In the genomic region with DNA sequence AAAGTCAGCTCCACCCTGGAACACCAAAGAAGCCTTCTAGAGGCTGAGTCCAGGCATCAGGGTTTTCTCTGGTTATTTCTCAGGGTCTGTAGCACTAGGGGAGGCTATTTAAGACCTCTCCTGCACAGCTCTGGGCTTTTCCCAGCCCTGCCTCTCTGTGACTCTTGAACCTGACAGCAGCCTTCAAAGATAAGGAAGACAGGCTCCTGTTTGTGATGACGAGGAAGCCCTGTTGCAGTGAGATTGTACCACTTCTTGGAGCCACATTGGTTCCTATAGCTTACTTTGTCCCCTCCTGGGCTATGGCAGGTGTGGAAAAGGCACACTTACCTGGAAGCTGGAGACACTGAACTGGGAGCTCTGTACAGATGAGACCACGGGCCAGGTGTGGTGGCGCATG, we compare ENCODE assay signal across 22 mouse cellular contexts. TPM values are rescaled to one million over a fixed set of nuclear protein-coding genes. Genes with fewer than 3 reads are reported as not detected.
DNase-seq lines count a peak whose midpoint lies in the region; ATAC-seq and TF ChIP-seq lines count a peak whose summit lies in the region.
"Had no signal": no experiment of that assay in that cellular context is flagged by ENCODE, and none has a peak within 500 bp of the region (broad histone marks: within the 10 kb centered on the region; RNA-seq: fewer than 3 reads in every experiment).

No protein-coding gene starts in this region.

- H3K4me1 ChIP-seq in stomach, embryonic 15.5 days, result no peaks in the 10 kb centered on the region
- no peaks in the 10 kb centered on the region for H3K4me1 ChIP-seq in stomach, postnatal 0 days (replicated peaks; ENCODE audit: control insufficient read depth, insufficient read depth)
- peaks cover 100% of the 10 kb centered on the region for H3K4me1 ChIP-seq in liver, embryonic 15.5 days (replicated peaks)
- peaks cover 7% of the 10 kb centered on the region for H3K4me1 ChIP-seq in intestine, embryonic 16.5 days (ENCODE audit: control insufficient read depth, insufficient read depth, low read length)
- H3K4me1 ChIP-seq: embryonic facial prominence, embryonic 15.5 days; forebrain, embryonic 15.5 days; limb, embryonic 12.5 days; lung, embryonic 15.5 days; midbrain, embryonic 13.5 days had no signal

- WGBS in stomach, embryonic 15.5 days, result 87% methylated on average over 3 of the region's 3 CpGs
- WGBS in stomach, postnatal 0 days, result 88% methylated on average over 3 of the region's 3 CpGs
- 48% methylated on average over 3 of the region's 3 CpGs for whole genome bisulfite sequencing in liver, embryonic 15.5 days (ENCODE audit: insufficient replicate concordance)
- WGBS in intestine, embryonic 16.5 days, result 80% methylated on average over 3 of the region's 3 CpGs

- peaks cover 81% of the 10 kb centered on the region for H3K36me3 ChIP-seq in stomach, embryonic 15.5 days
- H3K36me3 ChIP-seq in stomach, postnatal 0 days (ENCODE audit: control insufficient read depth, insufficient read depth, low read length), result peaks cover 38% of the 10 kb centered on the region
- H3K36me3 ChIP-seq in liver, embryonic 15.5 days (replicated peaks), result peaks cover 100% of the 10 kb centered on the region
- peaks cover 36% of the 10 kb centered on the region for H3K36me3 ChIP-seq in intestine, embryonic 16.5 days (ENCODE audit: control insufficient read depth, insufficient read depth, low read length)

- peak; percentile 27 for DNase-seq in embryo, embryonic 10 days (ENCODE audit: low spot score)
- DNase-seq in embryo, embryonic 9.5 days (ENCODE audit: extremely low spot score), result no peak
- no peak for DNase-seq in stomach, postnatal 0 days (ENCODE audit: low spot score)
- DNase-seq in layer of hippocampus, adult 2 months (ENCODE audit: low spot score in 2 of 2), result no peak
- DNase-seq in kidney, adult 18-20 months, result no peak
- DNase-seq: adrenal gland, postnatal 10 days; cerebellum, adult 8-10 months; heart, postnatal 10 days; thymus, postnatal 14 days had no signal

- H3K9me3 ChIP-seq in stomach, embryonic 15.5 days, result no peaks in the 10 kb centered on the region
- H3K9me3 ChIP-seq in stomach, postnatal 0 days (ENCODE audit: control insufficient read depth, low read length), result no peaks in the 10 kb centered on the region
- no peaks in the 10 kb centered on the region for H3K9me3 ChIP-seq in liver, embryonic 15.5 days (replicated peaks)
- no peaks in the 10 kb centered on the region for H3K9me3 ChIP-seq in intestine, embryonic 16.5 days (ENCODE audit: control insufficient read depth, low read length)
- H3K9me3 ChIP-seq: embryonic facial prominence, embryonic 15.5 days; forebrain, embryonic 15.5 days; limb, embryonic 12.5 days; lung, embryonic 15.5 days; midbrain, embryonic 13.5 days had no signal

- no peak overlapping the region for H3K9ac ChIP-seq in stomach, embryonic 15.5 days
- H3K9ac ChIP-seq in stomach, postnatal 0 days (ENCODE audit: low read length), result no peak overlapping the region
- peak overlapping the region; percentile 51 for H3K9ac ChIP-seq in liver, embryonic 15.5 days
- H3K9ac ChIP-seq in intestine, embryonic 16.5 days (ENCODE audit: low read depth, low read length), result no peak overlapping the region
- H3K9ac ChIP-seq: embryonic facial prominence, embryonic 15.5 days; forebrain, embryonic 15.5 days; hindbrain, embryonic 14.5 days; limb, embryonic 12.5 days; lung, embryonic 15.5 days; midbrain, embryonic 13.5 days had no signal

- H3K4me3 ChIP-seq in stomach, embryonic 15.5 days (replicated peaks), result no peak overlapping the region
- H3K4me3 ChIP-seq in stomach, postnatal 0 days (ENCODE audit: low read depth, low read length), result no peak overlapping the region
- H3K4me3 ChIP-seq in liver, embryonic 15.5 days (replicated peaks), result peak overlapping the region; percentile 21
- no peak overlapping the region for H3K4me3 ChIP-seq in layer of hippocampus, adult 2 months
- no peak overlapping the region for H3K4me3 ChIP-seq in intestine, embryonic 16.5 days (ENCODE audit: low read length)
- H3K4me3 ChIP-seq: embryonic facial prominence, embryonic 15.5 days; forebrain, embryonic 15.5 days; limb, embryonic 12.5 days; lung, embryonic 15.5 days; midbrain, embryonic 13.5 days had no signal

- no peak overlapping the region for H3K4me2 ChIP-seq in stomach, embryonic 15.5 days
- H3K4me2 ChIP-seq in stomach, postnatal 0 days (replicated peaks; ENCODE audit: low read depth), result no peak overlapping the region
- peak overlapping the region; percentile 57 for H3K4me2 ChIP-seq in liver, embryonic 15.5 days
- H3K4me2 ChIP-seq in intestine, embryonic 16.5 days (ENCODE audit: low read depth, low read length), result no peak overlapping the region
- H3K4me2 ChIP-seq: embryonic facial prominence, embryonic 15.5 days; forebrain, embryonic 15.5 days; hindbrain, embryonic 14.5 days; limb, embryonic 12.5 days; lung, embryonic 15.5 days; midbrain, embryonic 13.5 days had no signal

- H3K27me3 ChIP-seq in stomach, embryonic 15.5 days (replicated peaks), result no peaks in the 10 kb centered on the region
- no peaks in the 10 kb centered on the region for H3K27me3 ChIP-seq in stomach, postnatal 0 days (ENCODE audit: control insufficient read depth, insufficient read depth, low read length)
- no peaks in the 10 kb centered on the region for H3K27me3 ChIP-seq in liver, embryonic 15.5 days
- no peaks in the 10 kb centered on the region for H3K27me3 ChIP-seq in intestine, embryonic 16.5 days (replicated peaks; ENCODE audit: control insufficient read depth, insufficient read depth, low read length)
- H3K27me3 ChIP-seq: embryonic facial prominence, embryonic 15.5 days; forebrain, embryonic 15.5 days; limb, embryonic 12.5 days; lung, embryonic 15.5 days; midbrain, embryonic 13.5 days had no signal

- H3K27ac ChIP-seq in stomach, embryonic 15.5 days, result no peak overlapping the region
- no peak overlapping the region for H3K27ac ChIP-seq in stomach, postnatal 0 days (replicated peaks)
- peak overlapping the region; percentile 99 for H3K27ac ChIP-seq in liver, embryonic 15.5 days (replicated peaks)
- H3K27ac ChIP-seq in layer of hippocampus, adult 2 months, result no peak overlapping the region
- H3K27ac ChIP-seq in intestine, embryonic 16.5 days (ENCODE audit: low read length), result no peak overlapping the region; the same call in 1 of the 2 replicates
- H3K27ac ChIP-seq: embryonic facial prominence, embryonic 15.5 days; forebrain, embryonic 15.5 days; hindbrain, embryonic 14.5 days; kidney, postnatal 0 days; limb, embryonic 12.5 days; lung, embryonic 15.5 days; macrophage; midbrain, embryonic 13.5 days had no signal

- peak; percentile 14; the same call in 1 of the 2 replicates for ATAC-seq in stomach, embryonic 15.5 days (ENCODE audit: insufficient read depth, low FRiP score, low read depth)
- no peak for ATAC-seq in stomach, postnatal 0 days (ENCODE audit: low FRiP score, low TSS enrichment)
- peak; percentile 71 for ATAC-seq in liver, embryonic 15.5 days (ENCODE audit: insufficient read depth)
- no peak for ATAC-seq in intestine, embryonic 16.5 days
- ATAC-seq: forebrain, embryonic 15.5 days; intestine, postnatal 0 days; midbrain, embryonic 13.5 days had no signal

- no peak for TF ChIP-seq CTCF in stomach, postnatal 0 days (IDR thresholded peaks at IDR 0.05; ENCODE audit: low read depth)
- TF ChIP-seq CTCF in layer of hippocampus, adult 2 months (conservative IDR thresholded peaks at IDR 0.05), result no peak

- TF ChIP-seq EP300 in stomach, postnatal 0 days (optimal IDR thresholded peaks at IDR 0.05), result no peak

RNA-seq across cellular contexts. Expression of gene Pnpla1, which starts 25.3 kb away (rescaled TPM):
- polyA plus RNA-seq in stomach, embryonic 15.5 days (2015; fragmentation: Nextera tagmentation; extraction: Ambion mirVana), result 0.32 and 0.50 TPM in 2 replicates
- 12.7 TPM in 2 replicates for polyA plus RNA-seq in stomach, postnatal 0 days (2015; fragmentation: Nextera tagmentation; extraction: Ambion mirVana)
- polyA plus RNA-seq in liver, embryonic 15.5 days (2015; fragmentation: Nextera tagmentation; extraction: Ambion mirVana), result 0.06 and 0.13 TPM in 2 replicates
- total RNA-seq in layer of hippocampus, adult 2 months (2021), result under 1 TPM; 0.49 to 0.56 TPM
- 1.7 and 1.9 TPM in 2 replicates for polyA plus RNA-seq in intestine, embryonic 16.5 days (2015; fragmentation: Nextera tagmentation; extraction: Ambion mirVana)
- total RNA-seq: adrenal gland, postnatal 10 days; heart, postnatal 10 days had no signal
- polyA plus RNA-seq: brain, embryonic 14.5 days; forebrain, embryonic 15.5 days; hindbrain, embryonic 14.5 days; kidney, postnatal 0 days; limb, embryonic 12.5 days; lung, embryonic 15.5 days; macrophage; midbrain, embryonic 13.5 days had no signal

RNA-seq across cellular contexts. Expression of gene Brpf3, which starts 32.0 kb away (rescaled TPM):
- 14.5 and 15.1 TPM in 2 replicates for polyA plus RNA-seq in stomach, embryonic 15.5 days (2015; fragmentation: Nextera tagmentation; extraction: Ambion mirVana)
- polyA plus RNA-seq in stomach, postnatal 0 days (2015; fragmentation: Nextera tagmentation; extraction: Ambion mirVana), result 5.2 and 5.7 TPM in 2 replicates
- 74.7 and 78.4 TPM in 2 replicates for polyA plus RNA-seq in liver, embryonic 15.5 days (2015; fragmentation: Nextera tagmentation; extraction: Ambion mirVana)
- 10 to 100 TPM; 43.4 to 44.8 TPM for total RNA-seq in layer of hippocampus, adult 2 months (2021)
- polyA plus RNA-seq in intestine, embryonic 16.5 days (2015; fragmentation: Nextera tagmentation; extraction: Ambion mirVana), result 16.6 and 21.4 TPM in 2 replicates

Comparison
In these comparisons a context has a peak if more than half of its experiments do, and no peak if none do; other contexts are left out.
1. ATAC-seq: peak in stomach, embryonic 15.5 days (single experiment) and liver, embryonic 15.5 days (single experiment); none in stomach, postnatal 0 days (single experiment) and intestine, embryonic 16.5 days (single experiment).